Mouse (Mus musculus): ENCODE measurements around the gene Rapgef6.

Gene Rapgef6

DNA sequence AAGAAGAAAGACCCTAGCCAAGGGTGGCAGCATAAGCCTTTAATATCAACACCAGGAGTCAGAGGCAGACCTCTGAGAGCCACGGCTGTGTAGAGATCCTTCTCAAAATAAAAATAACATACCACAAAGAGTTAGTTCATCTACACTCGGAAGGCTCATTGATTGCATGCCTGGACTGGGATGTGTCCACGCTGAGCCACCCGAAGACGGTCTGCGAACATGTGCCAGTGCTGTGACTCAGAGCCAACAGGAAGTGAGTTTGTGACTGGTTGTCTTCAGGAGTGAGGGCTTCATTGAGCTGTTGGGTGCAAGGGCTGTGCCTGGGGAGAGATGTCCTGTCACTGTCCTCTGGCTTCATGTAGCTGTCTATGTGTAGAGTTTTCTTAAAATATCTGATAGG is 171.0 kb downstream of the Rapgef6 start:
- no peak for DNase-seq (ENCODE audit: low read depth)

DNA sequence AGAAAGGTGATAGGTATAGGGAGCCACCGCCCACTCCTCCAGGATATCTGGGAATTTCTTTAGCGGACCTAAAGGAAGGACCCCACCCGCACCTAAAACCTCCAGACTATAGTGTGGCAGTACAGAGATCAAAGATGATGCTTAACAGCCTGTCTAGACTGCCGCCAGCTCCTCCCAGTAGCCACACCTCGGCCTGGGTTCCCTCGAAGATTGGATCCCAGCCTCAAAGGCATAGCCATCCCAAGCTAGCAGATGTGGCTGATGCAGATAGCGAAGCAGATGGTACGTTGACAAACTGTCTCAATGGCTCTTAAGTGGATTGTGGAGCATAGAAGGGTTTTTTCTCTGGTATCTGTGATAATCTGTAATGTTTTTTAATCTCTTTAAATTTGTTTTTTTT is 171.6 kb downstream of the Rapgef6 start:
- no peak for DNase-seq (ENCODE audit: low read depth)

DNA sequence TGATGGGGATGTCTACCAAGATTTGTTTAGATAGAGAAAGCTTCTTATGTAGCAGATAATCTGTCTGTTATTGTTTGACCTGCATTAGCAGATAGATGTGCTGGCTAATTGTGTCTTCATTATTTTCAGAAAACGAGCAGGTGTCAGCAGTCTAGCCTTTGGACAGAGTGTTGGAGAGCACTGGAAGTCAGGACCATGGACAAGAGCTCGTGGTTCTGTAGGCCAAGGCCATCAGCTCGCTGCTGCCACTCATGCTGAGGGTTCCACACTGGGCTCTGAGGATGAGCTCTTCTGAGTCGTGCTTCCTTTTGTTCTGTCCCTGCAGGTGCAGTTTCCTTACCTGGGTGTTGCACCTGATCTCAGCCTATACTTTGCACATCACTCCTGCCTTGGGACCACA is 173.3 kb downstream of the Rapgef6 start:
- DNase-seq (ENCODE audit: low read depth): no peak

DNA sequence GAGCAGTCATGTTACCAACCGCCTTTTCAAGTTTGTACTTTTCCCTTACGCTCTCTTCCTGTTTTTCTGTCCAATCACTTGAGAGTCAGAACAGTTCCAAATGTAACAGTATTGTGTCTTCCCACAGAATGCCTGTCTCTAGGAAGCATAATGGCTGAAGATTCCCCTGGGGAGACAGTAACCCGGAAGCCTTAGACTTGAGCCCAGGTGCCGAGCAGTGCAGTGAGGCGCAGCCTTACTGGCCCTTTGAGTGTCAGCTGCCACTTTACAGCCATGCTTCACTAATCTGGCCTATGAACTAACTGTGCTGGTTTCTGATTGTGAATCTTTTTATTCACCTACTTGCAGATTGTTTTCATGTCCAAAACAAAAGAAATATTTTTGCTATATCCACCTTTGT is 175.0 kb downstream of the Rapgef6 start:
- no peak for DNase-seq (ENCODE audit: low read depth)

DNA sequence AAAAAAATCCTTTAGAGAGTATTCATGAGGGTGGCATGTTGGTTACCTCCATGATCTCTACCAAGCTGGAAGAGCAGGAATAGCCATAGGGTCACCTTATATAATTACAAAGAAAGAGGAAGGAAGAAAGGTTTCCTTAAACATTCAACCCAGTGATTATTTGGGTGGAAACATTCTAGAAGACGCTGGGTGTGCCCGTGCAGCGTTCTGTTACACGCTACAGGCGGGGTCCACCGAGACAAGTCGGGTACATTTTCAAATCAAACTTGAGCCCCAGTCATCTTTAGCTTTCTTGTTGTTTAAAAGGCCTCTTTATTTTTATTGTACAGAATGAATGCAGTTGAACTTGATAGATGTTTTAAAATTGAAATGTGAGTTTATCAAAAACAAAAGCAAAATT is 176.0 kb downstream of the Rapgef6 start:
- no peak for DNase-seq (ENCODE audit: low read depth)

DNA sequence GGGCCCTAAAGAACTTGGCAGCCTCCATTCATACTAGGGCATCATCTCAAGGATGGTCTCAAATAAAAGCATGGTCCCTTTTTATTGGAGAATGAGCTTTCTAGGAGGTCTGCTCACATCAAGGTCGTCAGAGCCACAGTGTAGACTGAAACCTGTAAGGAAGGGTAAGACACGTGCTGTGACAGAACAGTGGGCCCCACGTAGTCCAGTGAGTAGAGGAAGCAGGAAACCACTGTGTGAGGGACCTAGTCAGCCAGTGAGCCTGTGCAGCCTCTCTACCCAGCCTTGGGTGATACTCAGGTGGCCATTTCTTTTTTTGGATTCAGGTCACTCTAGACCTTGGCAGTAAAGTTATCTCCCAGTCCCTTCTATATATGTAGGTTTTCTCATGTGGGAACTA is 177.3 kb downstream of the Rapgef6 start:
- no peak for DNase-seq (ENCODE audit: low read depth)

DNA sequence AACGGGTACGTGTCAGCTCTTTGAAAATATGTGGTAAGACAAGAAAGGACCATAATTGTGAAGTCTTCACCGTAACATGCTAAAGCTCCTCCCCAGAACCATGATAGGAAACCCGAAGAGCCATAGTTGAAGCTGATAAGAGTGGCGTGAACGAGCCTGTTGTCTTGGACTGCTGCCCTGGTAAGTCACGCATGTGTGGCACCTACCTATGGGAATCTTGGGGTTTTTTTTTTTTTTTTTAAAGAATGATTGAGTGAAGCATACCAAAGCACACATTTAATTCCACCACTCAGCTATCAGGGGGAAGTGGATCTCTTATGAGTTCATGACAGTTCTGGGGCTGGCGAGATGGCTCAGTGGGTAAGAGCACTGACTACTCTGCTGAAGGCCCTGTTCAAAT is 179.2 kb downstream of the Rapgef6 start:
- DNase-seq (ENCODE audit: low read depth): no peak

DNA sequence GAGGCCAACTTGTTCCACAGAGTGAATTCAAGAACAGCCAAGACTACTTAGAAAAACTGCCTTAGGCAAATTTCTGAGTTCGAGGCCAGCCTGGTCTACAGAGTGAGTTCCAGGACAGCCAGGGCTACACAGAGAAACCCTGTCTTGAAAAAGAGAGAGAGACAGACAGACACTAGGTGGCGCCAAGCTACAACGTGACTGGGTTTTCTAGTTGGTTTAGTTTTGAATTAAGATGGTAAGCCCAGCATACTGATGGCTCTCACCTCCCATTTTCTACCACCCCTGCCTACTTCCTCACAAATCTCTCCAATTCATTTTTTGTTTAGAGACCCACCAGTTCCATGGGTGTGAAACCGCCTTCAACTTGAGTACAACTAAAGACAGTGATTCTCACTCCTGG is 180.7 kb downstream of the Rapgef6 start:
- DNase-seq (ENCODE audit: low read depth): peak; percentile 63

DNA sequence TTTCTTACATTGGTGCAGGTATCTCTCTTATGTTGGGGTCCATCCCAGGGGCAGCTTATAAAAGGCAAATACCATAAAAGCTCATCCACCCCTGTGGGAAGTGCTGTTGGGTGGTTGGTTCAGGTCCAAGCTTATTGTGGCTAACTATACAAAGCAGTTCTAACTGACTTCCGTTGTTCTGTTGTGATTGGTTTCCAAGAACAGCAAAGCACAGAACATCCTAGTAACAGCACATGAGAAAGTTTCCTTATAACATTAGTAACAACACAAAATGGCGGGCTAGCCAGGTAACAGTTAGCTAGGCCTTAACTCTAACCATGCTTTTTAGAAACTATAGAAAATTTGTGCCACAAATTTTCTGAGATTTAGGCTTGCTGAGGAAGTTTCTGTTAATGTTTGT is 185.5 kb downstream of the Rapgef6 start:
- no peak for DNase-seq (ENCODE audit: low read depth)

DNA sequence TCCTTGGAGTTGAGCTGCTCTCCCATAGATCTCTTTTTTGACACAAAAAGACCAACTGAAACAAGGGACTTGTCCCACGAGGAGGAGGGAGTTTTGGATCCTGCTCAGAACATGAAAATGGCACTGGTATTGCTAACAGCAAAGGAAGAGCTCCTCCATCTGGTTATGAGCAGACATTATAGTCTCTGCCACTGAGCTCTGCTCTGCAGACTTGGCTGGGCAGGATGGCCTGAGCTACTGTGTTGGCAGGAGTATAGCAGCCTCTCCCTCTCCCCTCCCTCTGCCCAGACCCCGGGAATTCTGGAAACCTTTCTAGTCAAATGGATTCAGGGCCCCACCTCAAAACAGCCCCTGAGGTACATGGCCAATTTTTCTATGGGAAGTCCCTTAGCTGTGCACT is 187.0 kb downstream of the Rapgef6 start:
- DNase-seq (ENCODE audit: low read depth): no peak

DNA sequence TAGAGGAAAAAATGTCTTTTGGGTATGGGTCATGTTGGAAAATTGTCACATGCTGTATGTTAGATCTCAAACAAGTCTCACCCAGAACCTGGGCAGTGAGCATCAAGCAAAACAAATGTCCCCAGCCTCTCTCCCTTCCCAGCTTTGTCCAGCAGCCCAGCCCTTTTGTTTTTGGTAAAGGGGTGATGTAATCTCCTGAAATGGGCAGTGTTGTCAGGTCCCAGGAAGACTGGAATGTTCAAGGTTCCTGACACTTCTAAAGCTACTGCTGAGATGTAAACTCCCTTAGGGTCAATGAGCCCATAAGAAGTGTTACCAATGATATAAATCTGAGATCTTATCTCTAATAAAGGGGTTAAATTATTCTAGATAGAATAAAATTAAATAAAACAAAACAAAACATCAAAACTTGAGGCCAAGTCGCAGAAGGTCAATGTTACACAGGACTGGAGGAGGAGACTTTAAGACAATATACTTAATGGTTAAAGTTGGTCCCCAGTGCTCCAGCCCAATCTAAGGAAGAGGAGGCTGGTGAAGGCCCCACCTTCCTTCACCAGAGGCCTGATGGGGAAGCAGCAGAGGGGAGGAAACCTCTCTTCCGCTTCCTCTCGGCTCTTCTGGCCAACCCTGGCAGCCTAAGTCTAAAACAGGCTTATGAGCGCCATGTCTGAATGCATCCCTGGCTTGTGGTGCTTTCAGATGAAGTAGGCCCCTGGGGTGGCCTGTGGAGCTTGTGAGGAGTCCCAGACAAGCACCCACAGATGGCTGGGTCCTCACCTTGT is 188.1 kb downstream of the Rapgef6 start:
- no peak for DNase-seq (ENCODE audit: low read depth)

DNA sequence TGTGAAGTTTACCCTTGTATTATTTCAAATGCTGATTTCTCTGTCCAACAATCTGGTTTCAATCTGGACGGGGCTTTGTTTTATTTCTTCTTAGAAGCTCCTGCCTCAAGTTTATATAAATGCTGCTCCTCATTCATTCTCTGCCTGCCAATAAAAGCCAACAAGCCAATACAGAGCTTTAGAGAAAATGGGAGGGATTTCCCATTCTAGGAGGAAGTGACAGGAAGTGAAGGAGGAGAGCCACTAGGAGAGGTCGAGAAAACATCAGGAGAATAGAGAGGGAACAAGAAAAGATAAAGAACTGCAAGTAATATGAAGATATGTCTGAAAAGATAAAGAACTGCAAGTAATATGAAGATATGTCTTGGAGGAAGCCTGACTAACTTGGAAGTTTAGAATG is 190.2 kb downstream of the Rapgef6 start:
- DNase-seq (ENCODE audit: low read depth): no peak

DNA sequence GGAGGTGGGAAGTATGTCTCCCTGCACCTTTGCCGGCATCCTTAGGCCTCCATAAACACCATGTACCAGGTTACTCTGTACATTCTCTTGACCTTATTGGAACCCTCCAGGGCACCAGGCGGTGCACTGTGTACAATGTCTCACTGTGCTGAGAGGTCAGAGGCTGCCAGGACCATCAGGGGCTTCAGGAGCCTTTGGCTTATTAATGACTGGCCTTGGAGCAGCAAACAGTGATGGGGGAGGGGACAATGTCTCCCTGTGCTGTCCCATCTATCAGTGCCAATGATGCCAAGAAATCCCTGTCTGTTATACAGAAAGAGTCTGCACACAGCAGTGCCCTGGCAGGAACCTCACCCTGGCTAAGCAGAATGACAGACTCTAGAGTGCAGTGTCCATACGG is 195.2 kb downstream of the Rapgef6 start:
- DNase-seq (ENCODE audit: low read depth): no peak

DNA sequence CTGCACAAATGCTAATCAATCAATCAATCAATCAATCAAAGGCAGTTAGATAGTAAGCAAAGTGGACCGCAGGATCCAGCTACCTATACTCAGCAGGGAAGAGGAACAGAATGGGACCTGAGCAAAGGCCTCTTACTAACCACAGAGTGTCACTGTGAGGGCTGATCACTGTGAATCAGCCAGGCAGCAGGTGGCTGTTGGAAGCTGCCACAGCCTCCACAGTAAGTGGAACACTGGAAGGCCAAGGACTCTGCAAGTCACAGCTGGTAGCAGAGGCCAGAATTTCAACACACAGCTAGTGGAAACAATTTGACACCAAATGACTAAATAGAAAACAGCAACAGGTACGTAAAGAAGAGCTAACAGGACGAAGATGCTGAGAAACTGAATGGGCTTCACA is 196.0 kb downstream of the Rapgef6 start:
- no peak for DNase-seq (ENCODE audit: low read depth)

DNA sequence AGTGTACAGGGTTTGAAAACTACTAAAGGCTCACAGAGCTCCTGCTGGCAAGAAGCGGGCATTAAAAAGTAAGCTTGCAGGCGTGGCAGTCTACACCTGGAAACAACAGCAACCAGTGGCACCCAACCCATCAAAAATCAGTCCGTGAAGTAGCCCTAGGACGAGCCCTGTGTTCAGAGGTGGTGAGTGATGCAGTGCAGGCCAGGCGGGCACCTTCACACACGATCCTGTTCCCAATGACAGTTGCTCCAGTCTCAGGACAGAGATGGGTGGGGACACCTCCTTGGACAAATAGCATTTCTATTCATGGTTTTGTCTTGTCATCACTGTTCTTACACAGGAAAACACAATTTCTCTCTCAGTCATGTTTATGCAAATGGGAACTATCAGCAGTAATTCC is 199.4 kb downstream of the Rapgef6 start:
- DNase-seq (ENCODE audit: low read depth): no peak

DNA sequence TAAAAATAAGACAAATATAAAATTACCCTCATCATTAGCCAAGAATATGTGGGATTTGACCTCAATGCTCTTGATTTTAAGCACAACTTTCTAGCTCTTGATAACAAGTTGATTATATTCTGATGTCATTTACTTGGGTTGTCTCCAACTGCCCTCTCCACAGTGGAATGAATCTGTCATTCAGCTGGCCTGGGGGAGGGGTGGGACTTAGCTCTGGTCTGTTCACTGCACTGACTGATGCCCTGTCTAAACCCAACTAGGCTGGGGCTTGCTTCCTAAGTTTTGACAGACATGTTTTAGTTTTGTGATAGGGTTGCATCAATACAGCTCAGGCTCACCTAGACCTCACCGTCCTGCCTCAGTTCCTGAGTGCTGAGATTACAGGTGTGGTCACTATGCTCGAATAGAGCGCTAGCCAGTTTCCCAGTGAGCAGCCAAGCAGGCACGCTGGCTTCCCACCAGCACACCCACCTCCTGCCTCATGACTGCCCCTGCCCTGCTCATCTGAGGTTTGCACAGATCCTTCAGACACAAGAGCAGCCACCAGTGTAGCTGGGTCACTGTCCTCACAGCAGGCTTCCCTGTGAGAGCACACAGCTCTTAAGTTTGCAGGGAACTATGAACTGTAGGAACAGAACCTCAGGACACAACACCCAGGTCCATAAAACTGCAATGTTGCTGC is 201.8 kb downstream of the Rapgef6 start:
- no peak for DNase-seq (ENCODE audit: low read depth)

DNA sequence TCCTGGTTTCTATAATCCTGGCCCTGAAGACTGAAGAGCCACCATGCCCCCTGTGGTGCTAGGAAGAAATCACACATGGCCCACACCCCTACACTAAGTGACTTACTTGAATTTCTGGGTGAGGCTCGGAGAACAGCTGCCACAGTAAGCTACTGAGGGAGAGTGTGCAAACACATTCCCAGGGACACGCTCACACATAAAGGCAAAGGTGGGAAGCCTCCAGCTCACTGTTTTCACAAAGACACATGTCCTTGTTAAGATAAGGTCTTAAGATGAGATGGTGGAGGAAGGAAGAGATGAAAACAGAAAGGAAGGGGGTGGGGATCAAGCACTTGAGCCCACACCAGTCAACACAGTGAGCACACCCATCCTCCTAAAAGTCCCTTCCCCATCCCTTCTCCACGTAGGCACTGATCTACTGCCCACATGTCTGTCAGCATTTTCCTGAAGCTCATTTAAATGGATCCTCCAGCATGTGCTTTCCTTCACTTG is 204.0 kb downstream of the Rapgef6 start:
- no peak for DNase-seq (ENCODE audit: low read depth)

DNA sequence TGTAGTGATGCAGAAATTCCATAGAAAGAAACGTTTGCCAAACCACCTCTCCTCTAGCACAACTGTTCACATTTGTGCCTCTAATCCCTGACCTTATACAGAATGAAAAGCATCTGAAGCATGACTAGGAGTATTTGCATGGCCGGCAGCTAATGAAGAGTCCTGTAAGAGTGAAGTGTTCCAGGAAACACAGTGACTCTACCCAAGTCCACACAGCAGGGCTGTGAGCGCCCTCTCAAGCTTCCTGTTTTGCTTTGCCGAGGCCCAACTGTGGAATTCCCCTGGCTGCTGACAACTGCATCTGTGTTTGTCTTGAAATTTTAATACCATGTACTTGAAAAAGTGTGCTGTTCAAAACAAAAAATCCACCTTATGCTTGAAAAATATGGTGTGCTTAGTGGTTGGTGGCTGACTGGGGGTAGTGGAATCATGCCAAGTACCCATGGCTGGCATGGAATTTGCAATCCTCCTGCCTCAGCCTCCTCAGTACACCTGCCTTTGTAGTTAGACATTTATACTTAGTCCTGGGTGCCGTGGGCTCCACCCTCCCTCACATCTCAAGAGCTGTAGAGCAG is 204.8 kb downstream of the Rapgef6 start:
- DNase-seq (ENCODE audit: low read depth): peak; percentile 31

DNA sequence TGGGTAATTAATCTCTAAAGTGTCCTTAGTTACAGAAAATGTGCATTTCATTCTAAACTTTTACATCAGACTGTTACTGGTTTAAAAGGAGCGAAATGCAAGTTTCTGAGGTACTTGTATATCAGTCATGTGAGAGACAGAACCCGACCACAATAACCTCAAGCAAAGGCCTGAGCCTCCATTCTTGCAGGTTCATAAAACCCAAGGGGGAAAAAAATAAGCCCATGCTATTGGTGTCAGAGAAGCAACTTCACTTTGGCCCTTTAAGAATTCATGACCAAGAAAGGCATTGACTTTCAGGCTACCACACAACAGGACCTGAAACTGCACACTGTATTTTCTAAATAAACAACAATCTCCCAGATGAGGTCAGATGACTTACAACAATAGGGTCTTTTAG is 205.7 kb downstream of the Rapgef6 start:
- DNase-seq (ENCODE audit: low read depth): no peak

DNA sequence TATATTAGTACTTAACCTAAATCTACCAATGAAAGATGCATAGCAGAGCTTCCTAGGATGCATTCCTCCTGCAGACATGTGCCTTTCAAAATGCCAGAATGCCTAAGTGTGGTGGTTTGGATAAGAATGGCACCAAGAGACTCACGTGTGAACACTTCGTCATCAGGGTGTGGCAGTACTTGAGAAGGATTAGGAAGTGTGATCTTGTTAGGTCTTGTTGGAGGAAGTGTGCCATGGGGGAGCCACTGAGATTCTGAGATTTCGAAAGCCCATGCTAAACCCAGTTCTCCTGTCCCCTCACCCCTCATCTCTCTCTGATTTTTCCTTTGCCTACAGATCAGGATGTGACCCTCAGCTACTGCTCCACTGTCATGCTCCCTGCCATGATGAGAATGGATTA is 206.7 kb downstream of the Rapgef6 start:
- DNase-seq (ENCODE audit: low read depth): no peak

DNA sequence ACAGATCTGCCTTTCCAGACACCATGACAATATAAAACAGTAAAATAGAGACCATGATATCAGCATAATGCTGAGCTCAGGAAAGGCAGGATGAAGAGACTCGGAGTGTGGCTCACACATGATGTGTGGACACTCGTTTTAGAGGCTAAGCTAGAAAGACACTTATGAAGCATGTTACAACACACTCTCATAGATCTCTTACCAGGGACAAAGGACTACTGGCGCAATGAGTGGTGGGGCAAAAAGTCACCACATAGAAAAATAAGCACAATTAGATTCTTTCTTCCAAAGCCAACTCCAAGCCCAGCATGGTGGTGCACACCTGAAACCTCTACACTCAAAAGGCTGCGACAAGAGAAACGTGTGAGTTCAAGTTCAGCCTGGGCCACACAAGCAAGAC is 208.3 kb downstream of the Rapgef6 start:
- DNase-seq (ENCODE audit: low read depth): no peak

DNA sequence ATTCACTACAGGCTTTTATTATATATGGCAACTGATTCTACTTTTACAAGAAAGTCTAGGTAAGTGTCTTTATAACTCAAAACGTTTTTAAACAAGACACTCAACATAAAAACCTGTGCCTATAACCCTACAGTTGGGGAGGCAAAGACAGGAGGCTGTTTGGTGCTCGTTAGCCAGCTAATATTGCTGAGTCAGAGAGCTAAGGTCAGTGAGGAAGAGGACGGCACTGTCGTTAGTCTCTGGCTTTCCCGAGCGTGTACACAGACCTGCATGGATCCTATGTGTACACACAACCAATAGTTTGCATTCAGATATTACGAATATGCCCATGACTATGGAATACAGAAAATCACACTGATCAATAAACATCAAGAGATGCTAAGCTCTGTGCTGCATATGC is 208.7 kb downstream of the Rapgef6 start:
- no peak for DNase-seq (ENCODE audit: low read depth)

DNA sequence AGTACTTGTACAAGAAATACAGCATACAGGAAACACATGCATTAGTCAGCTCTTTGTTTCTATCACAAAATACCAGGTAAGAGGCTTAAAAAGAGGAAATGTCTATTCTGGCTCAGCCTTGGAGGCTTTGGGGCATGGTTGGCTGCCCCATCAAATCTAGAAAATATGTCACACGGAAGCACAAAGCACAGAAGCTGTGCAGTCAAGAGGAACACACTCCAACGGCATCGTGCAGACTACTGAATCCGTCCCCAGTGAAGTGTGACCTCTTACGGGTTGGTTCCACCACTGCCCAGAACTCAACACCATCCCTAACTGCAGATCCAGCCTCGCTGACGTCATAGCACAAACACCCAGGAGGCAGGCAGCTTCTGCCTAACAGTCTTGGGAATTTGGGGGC is 210.9 kb downstream of the Rapgef6 start:
- DNase-seq (ENCODE audit: low read depth): no peak

Data from c-Kit-positive CD71-negative TER-119-negative erythroid progenitor cells, embryonic 14.5 days (primary cell).